Mouse (Mus musculus): Measurements from ENCODE around the gene Itk.

The Itk gene

GRCm38 (mm10) chr11:46360991-46361665 is 28.2 kb downstream of the Itk start:
- no peak for DNase-seq (ENCODE audit: low read depth, low spot score)

GRCm38 (mm10) chr11:46358369-46358768 is 30.9 kb downstream of the Itk start:
- no peak for DNase-seq (ENCODE audit: low read depth, low spot score)

GRCm38 (mm10) chr11:46349681-46350410 is 39.5 kb downstream of the Itk start:
- peak; percentile 40 for DNase-seq (ENCODE audit: low read depth, low spot score)

- no peak for DNase-seq (ENCODE audit: low read depth, low spot score)
These were observed 40.9 kb downstream of the Itk start for GRCm38 (mm10) chr11:46348416-46348815.

- DNase-seq (ENCODE audit: low read depth, low spot score), result no peak
These were observed 41.6 kb downstream of the Itk start for GRCm38 (mm10) chr11:46347756-46348155.

GRCm38 (mm10) chr11:46343886-46344546 is 45.3 kb downstream of the Itk start:
- no peak for DNase-seq (ENCODE audit: low read depth, low spot score)

GRCm38 (mm10) chr11:46341960-46342359 is 47.4 kb downstream of the Itk start:
- no peak for DNase-seq (ENCODE audit: low read depth, low spot score)

GRCm38 (mm10) chr11:46336020-46336419 is 53.3 kb downstream of the Itk start:
- DNase-seq (ENCODE audit: low read depth, low spot score), result no peak

GRCm38 (mm10) chr11:46332217-46332616 is 57.1 kb downstream of the Itk start:
- DNase-seq (ENCODE audit: low read depth, low spot score), result no peak

- DNase-seq (ENCODE audit: low read depth, low spot score), result peak; percentile 36
These were observed 62.9 kb downstream of the Itk start for GRCm38 (mm10) chr11:46326271-46327015.

GRCm38 (mm10) chr11:46321559-46321958 is 67.8 kb downstream of the Itk start:
- no peak for DNase-seq (ENCODE audit: low read depth, low spot score)

- DNase-seq (ENCODE audit: low read depth, low spot score), result no peak
These were observed 74.8 kb downstream of the Itk start for GRCm38 (mm10) chr11:46314534-46314933.

GRCm38 (mm10) chr11:46313851-46314250 is 75.5 kb downstream of the Itk start:
- no peak for DNase-seq (ENCODE audit: low read depth, low spot score)

- no peak for DNase-seq (ENCODE audit: low read depth, low spot score)
These were observed 76.7 kb downstream of the Itk start, which contains the start of gene Cyfip2 for GRCm38 (mm10) chr11:46312523-46313035. TSS of gene Cyfip2 (minus strand) at chr11:46312859.

GRCm38 (mm10) chr11:46311703-46312522 is 77.4 kb downstream of the Itk start:
- no peak for DNase-seq (ENCODE audit: low read depth, low spot score)

GRCm38 (mm10) chr11:46311181-46311702 is 78.1 kb downstream of the Itk start:
- DNase-seq (ENCODE audit: low read depth, low spot score), result no peak

- DNase-seq (ENCODE audit: low read depth, low spot score), result no peak
These were observed 78.7 kb downstream of the Itk start for GRCm38 (mm10) chr11:46310647-46311063.

- DNase-seq (ENCODE audit: low read depth, low spot score), result no peak
These were observed 79.3 kb downstream of the Itk start for GRCm38 (mm10) chr11:46309808-46310555.

- no peak for DNase-seq (ENCODE audit: low read depth, low spot score)
These were observed 80.1 kb downstream of the Itk start for GRCm38 (mm10) chr11:46309111-46309741.
